Mouse (Mus musculus): ENCODE results near the gene Ezh1. TPM values are rescaled to one million over a fixed set of nuclear protein-coding genes. Genes with fewer than 3 reads are reported as not detected.

The Ezh1 gene
- total and polyA plus RNA-seq, 2 experiments from 2014 or later: 22.5 to 25.6 TPM

- H3K27me3 ChIP-seq (ENCODE audit: insufficient read depth, low read length): no peaks in the 10 kb centered on the region
- no peaks in the 10 kb centered on the region for H3K36me3 ChIP-seq (ENCODE audit: insufficient read depth)
- H3K4me2 ChIP-seq (ENCODE audit: low read depth): peak overlapping the region; percentile 91
- ATAC-seq (no peak), DNase-seq (peak; percentile 4)
- WGBS: 17% methylated on average over 25 of the region's 25 CpGs
- 0 out of 2 replicates have a peak overlapping the region, but pooled peaks have one; percentile 21 for H3K27ac ChIP-seq (ENCODE audit: low read depth, low read length)
- peak overlapping the region; percentile 85 for H3K4me3 ChIP-seq (ENCODE audit: low read depth, low read length)
- H3K9ac ChIP-seq: peak overlapping the region; percentile 73
- no peaks in the 10 kb centered on the region for H3K9me3 ChIP-seq (ENCODE audit: low read length)
- 0 out of 2 replicates have a peak, but pooled peaks cover 3% of the 10 kb centered on the region for H3K4me1 ChIP-seq (ENCODE audit: insufficient read depth)
- TF ChIP-seq CTCF (IDR thresholded peaks at IDR 0.05; ENCODE audit: low read depth): no peak
Observed at GRCm38 (mm10) chr11:101225331-101226064, 765 bp downstream of the Ezh1 start.

- H3K4me3 ChIP-seq (ENCODE audit: low read depth, low read length): no peak overlapping the region
- H3K9me3 ChIP-seq (ENCODE audit: low read length): no peaks in the 10 kb centered on the region
- no peak overlapping the region for H3K27ac ChIP-seq (ENCODE audit: low read depth, low read length)
- no peaks in the 10 kb centered on the region for H3K27me3 ChIP-seq (ENCODE audit: insufficient read depth, low read length)
- no peaks in the 10 kb centered on the region for H3K4me1 ChIP-seq (ENCODE audit: insufficient read depth)
- H3K36me3 ChIP-seq (ENCODE audit: insufficient read depth): no peaks in the 10 kb centered on the region
- DNase-seq (no peak), ATAC-seq (no peak)
- no peak for TF ChIP-seq CTCF (IDR thresholded peaks at IDR 0.05; ENCODE audit: low read depth)
- H3K9ac ChIP-seq: no peak overlapping the region
- WGBS: 96% methylated on average over 3 of the region's 3 CpGs
- H3K4me2 ChIP-seq (ENCODE audit: low read depth): no peak overlapping the region
Observed at GRCm38 (mm10) chr11:101224337-101224736, 1.9 kb downstream of the Ezh1 start.

DNA sequence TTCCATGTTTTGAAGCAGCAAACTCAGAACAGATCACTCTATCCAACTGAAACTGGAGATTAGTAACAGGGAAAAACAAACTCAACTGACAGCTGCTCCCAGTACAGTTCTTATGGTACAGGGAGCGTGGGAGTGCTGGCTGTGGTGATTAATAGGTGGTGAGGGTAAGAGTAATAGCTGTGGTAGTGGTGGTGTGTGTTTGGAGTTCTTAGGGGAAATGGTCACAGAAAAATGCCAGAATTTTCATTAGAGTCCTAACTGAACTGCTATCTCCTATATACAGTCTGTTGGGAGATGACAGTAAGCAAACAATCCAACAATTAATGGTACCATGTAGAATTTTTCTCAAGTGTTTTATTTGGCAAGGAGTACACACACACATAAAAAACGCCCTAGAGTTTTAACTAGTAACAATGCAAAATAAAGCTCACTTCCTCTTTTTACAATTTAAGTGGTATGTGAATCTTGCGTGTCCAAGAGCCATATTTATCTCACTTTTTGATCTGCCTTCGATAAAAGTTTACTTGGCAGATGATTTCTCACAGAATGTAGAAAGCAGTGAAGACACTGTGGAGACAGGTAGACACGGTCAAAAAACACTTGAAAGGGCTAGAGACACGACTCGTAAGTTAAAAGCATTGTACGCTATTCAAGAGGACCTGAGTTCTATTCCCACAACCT lies 4.8 kb downstream of the Ezh1 start:
- TF ChIP-seq CTCF (IDR thresholded peaks at IDR 0.05; ENCODE audit: low read depth): no peak
- Histone ChIP-seq H3K4me3 (ENCODE audit: low read depth, low read length) (no peak overlapping the region), H3K27ac (ENCODE audit: low read depth, low read length) (no peak overlapping the region), H3K4me2 (ENCODE audit: low read depth) (no peak overlapping the region), H3K9me3 (ENCODE audit: low read length) (no peaks in the 10 kb centered on the region), H3K36me3 (ENCODE audit: insufficient read depth) (peaks cover 11% of the 10 kb centered on the region; the same call in 1 of the 2 replicates), H3K9ac (no peak overlapping the region), H3K27me3 (ENCODE audit: insufficient read depth, low read length) (no peaks in the 10 kb centered on the region), H3K4me1 (ENCODE audit: insufficient read depth) (no peaks in the 10 kb centered on the region)
- 92% methylated on average over 8 of the region's 8 CpGs for WGBS
- no peak for ATAC-seq
- DNase-seq: no peak

DNA sequence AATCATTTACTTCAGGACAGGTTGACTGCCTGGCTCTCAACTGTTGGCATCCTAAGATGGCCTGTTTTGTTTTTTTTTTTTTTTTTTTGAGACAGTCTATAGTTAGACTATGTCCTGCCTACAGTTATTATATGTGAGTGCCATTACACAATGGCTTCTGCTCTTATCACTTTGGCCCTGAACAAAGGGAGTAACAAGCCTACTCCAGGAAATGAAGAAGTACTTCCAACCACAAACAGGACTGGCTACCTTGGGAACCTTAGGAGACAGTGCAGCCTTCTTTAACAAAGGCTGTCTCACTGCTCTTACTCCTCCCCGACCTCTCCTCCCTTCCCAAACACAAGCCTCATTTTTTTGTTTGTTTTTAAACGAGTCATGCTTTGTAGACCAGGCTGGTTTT lies 5.4 kb downstream of the Ezh1 start:
- no peak overlapping the region for H3K9ac ChIP-seq
- DNase-seq: no peak
- H3K27me3 ChIP-seq (ENCODE audit: insufficient read depth, low read length): no peaks in the 10 kb centered on the region
- WGBS: 66% methylated on average over 2 of the region's 2 CpGs
- no peak overlapping the region for H3K4me2 ChIP-seq (ENCODE audit: low read depth)
- no peak overlapping the region for H3K4me3 ChIP-seq (ENCODE audit: low read depth, low read length)
- H3K36me3 ChIP-seq (ENCODE audit: insufficient read depth): peaks cover 16% of the 10 kb centered on the region; the same call in 1 of the 2 replicates
- no peaks in the 10 kb centered on the region for H3K9me3 ChIP-seq (ENCODE audit: low read length)
- no peak overlapping the region for H3K27ac ChIP-seq (ENCODE audit: low read depth, low read length)
- no peak for ATAC-seq
- no peaks in the 10 kb centered on the region for H3K4me1 ChIP-seq (ENCODE audit: insufficient read depth)
- TF ChIP-seq CTCF (IDR thresholded peaks at IDR 0.05; ENCODE audit: low read depth): no peak

DNA sequence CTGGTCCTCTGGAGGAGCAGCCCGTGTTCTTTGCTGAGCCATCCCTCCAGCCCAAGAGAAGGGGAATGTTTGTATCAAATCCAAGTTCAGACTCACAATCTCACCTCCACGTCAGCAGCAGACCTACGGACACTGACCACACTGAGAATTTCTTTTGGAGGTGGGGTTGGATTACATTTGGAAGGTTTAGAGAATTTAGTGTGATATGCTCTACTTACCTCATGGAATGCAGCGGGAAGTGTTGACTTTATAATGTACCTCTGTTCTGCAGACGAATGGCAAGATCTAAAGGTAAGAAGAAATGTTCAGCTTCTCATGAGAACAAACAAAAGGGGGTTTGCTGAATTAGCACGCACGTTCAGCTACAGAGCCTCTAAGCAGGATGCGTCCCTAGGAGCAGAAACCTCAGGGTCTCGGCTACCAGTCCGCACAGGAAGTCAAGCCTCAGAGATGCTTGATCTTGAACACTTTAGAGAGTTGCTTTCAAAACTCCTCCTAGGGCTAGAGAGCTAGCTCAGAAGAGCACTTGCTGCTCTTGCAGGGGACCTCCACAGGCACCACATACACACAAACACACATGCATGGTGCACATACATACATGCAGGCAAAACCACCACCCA lies 7.7 kb downstream of the Ezh1 start:
- H3K9ac ChIP-seq: no peak overlapping the region
- no peak for TF ChIP-seq CTCF (IDR thresholded peaks at IDR 0.05; ENCODE audit: low read depth)
- H3K27ac ChIP-seq (ENCODE audit: low read depth, low read length): no peak overlapping the region
- DNase-seq (no peak), ATAC-seq (no peak)
- H3K4me2 ChIP-seq (ENCODE audit: low read depth): no peak overlapping the region
- H3K4me1 ChIP-seq (ENCODE audit: insufficient read depth): no peaks in the 10 kb centered on the region
- H3K4me3 ChIP-seq (ENCODE audit: low read depth, low read length): no peak overlapping the region
- no peaks in the 10 kb centered on the region for H3K9me3 ChIP-seq (ENCODE audit: low read length)
- 88% methylated on average over 10 of the region's 10 CpGs for WGBS
- peaks cover 38% of the 10 kb centered on the region for H3K36me3 ChIP-seq (ENCODE audit: insufficient read depth)
- no peaks in the 10 kb centered on the region for H3K27me3 ChIP-seq (ENCODE audit: insufficient read depth, low read length)

GRCm38 (mm10) chr11:101216936-101217335 lies 9.3 kb downstream of the Ezh1 start:
- H3K9ac ChIP-seq: no peak overlapping the region
- ATAC-seq (no peak), DNase-seq (no peak)
- TF ChIP-seq CTCF (IDR thresholded peaks at IDR 0.05; ENCODE audit: low read depth): no peak
- H3K27ac ChIP-seq (ENCODE audit: low read depth, low read length): no peak overlapping the region
- H3K27me3 ChIP-seq (ENCODE audit: insufficient read depth, low read length): no peaks in the 10 kb centered on the region
- no peak overlapping the region for H3K4me3 ChIP-seq (ENCODE audit: low read depth, low read length)
- H3K4me2 ChIP-seq (ENCODE audit: low read depth): no peak overlapping the region
- H3K36me3 ChIP-seq (ENCODE audit: insufficient read depth): peaks cover 41% of the 10 kb centered on the region
- no peaks in the 10 kb centered on the region for H3K4me1 ChIP-seq (ENCODE audit: insufficient read depth)
- no peaks in the 10 kb centered on the region for H3K9me3 ChIP-seq (ENCODE audit: low read length)
- 88% methylated on average over 5 of the region's 5 CpGs for WGBS

- H3K27ac ChIP-seq (ENCODE audit: low read depth, low read length): no peak overlapping the region
- ATAC-seq (peak; percentile 76), DNase-seq (peak; percentile 87)
- H3K36me3 ChIP-seq (ENCODE audit: insufficient read depth): peaks cover 51% of the 10 kb centered on the region
- no peaks in the 10 kb centered on the region for H3K27me3 ChIP-seq (ENCODE audit: insufficient read depth, low read length)
- 36% methylated on average over 3 of the region's 3 CpGs for WGBS
- no peak overlapping the region for H3K4me3 ChIP-seq (ENCODE audit: low read depth, low read length)
- no peak overlapping the region for H3K9ac ChIP-seq
- TF ChIP-seq CTCF (IDR thresholded peaks at IDR 0.05; ENCODE audit: low read depth): peak; percentile 84
- no peak overlapping the region for H3K4me2 ChIP-seq (ENCODE audit: low read depth)
- H3K9me3 ChIP-seq (ENCODE audit: low read length): no peaks in the 10 kb centered on the region
- H3K4me1 ChIP-seq (ENCODE audit: insufficient read depth): no peaks in the 10 kb centered on the region
Observed at GRCm38 (mm10) chr11:101211970-101212369, 14.3 kb downstream of the Ezh1 start.
